Mouse (Mus musculus) liver, postnatal 0 days (tissue): ENCODE measurements around the gene Unc5b. TPM values are rescaled to one million over a fixed set of nuclear protein-coding genes. Genes with fewer than 3 reads are reported as not detected.

Experiments
- ATAC-seq: fragments of 200-750 bp; cut with Nextera tagmentation; 2 replicates; pipeline ENCODE4 v1.8.0; 2017; ENCODE audit warnings: mild to moderate bottlenecking, moderate library complexity
- DNase-seq: peaks from one replicate; pipeline ENCODE4 v3.0.0-alpha.2; 2016
- H3K27ac ChIP-seq: fragments of 300-500 bp; sonication (generic); 2 replicates; pipeline ENCODE4 v1.5.1; 2014; ENCODE audit warnings: antibody characterized with exemption, moderate library complexity, mild to moderate bottlenecking, low read depth
- H3K27me3 ChIP-seq: fragments of 300-500 bp; sonication (generic); 2 replicates; pipeline ENCODE4 v1.6.1; 2014; ENCODE audit warnings: low read length, control low read depth, mixed read lengths; ENCODE audit not compliant: insufficient read depth
- H3K36me3 ChIP-seq: fragments of 300-500 bp; sonication (generic); replicated peaks from 2 replicates; pipeline ENCODE4 v1.6.1; 2014; ENCODE audit warnings: mild to moderate bottlenecking, control low read depth, low read length, moderate library complexity, mixed read lengths; ENCODE audit not compliant: insufficient read depth
- H3K4me1 ChIP-seq: fragments of 300-500 bp; sonication (generic); 2 replicates; pipeline ENCODE4 v1.6.1; 2014; ENCODE audit warnings: antibody characterized with exemption, mild to moderate bottlenecking, control low read depth; ENCODE audit not compliant: insufficient read depth
- H3K4me2 ChIP-seq: fragments of 300-500 bp; sonication (generic); 2 replicates; pipeline ENCODE4 v1.6.1; 2014; ENCODE audit warnings: low read depth, mild to moderate bottlenecking, low read length, moderate library complexity, mixed read lengths
- H3K4me3 ChIP-seq: fragments of 300-500 bp; sonication (generic); 2 replicates; pipeline ENCODE4 v1.5.1; 2014; ENCODE audit warnings: low read depth, low read length
- H3K9ac ChIP-seq: fragments of 300-500 bp; sonication (generic); replicated peaks from 2 replicates; pipeline ENCODE4 v1.6.1; 2014; ENCODE audit warnings: mild to moderate bottlenecking, moderate library complexity
- H3K9me3 ChIP-seq: fragments of 300-500 bp; sonication (generic); 2 replicates; pipeline ENCODE4 v1.6.1; 2016; ENCODE audit warnings: mild to moderate bottlenecking, control low read depth, low read length, mixed read lengths
- CTCF ChIP-seq: sonication (generic); IDR thresholded peaks from 2 replicates; pipeline ENCODE4 v1.5.1; 2016; ENCODE audit warnings: antibody characterized with exemption, low read depth
- EP300 ChIP-seq: IDR thresholded peaks from 2 replicates; pipeline ENCODE4 v1.6.1; 2016; ENCODE audit warnings: antibody characterized with exemption, low read depth, mild to moderate bottlenecking
- WGBS: fragments of 180-500 bp; shearing (Covaris S2); extraction: QIAGEN DNeasy Blood & Tissue Kit; methylation state at CpG from one replicate; pipeline ENCODE4 v1.1.7; 2014; ENCODE audit not compliant: insufficient replicate concordance; 5-methylcytosine and 5-hydroxymethylcytosine counted together
- polyA plus RNA-seq: library from polyadenylated mRNA; unstranded; fragments of >200 nt; fragmentation: Nextera tagmentation; extraction: Ambion mirVana; gene quantifications from 2 replicates; pipeline ENCODE4 v1.2.1, GENCODE M21; 2015

Unc5b gene
- polyA plus RNA-seq, 1 experiment from 2014 or later, result 0.39 TPM

DNA sequence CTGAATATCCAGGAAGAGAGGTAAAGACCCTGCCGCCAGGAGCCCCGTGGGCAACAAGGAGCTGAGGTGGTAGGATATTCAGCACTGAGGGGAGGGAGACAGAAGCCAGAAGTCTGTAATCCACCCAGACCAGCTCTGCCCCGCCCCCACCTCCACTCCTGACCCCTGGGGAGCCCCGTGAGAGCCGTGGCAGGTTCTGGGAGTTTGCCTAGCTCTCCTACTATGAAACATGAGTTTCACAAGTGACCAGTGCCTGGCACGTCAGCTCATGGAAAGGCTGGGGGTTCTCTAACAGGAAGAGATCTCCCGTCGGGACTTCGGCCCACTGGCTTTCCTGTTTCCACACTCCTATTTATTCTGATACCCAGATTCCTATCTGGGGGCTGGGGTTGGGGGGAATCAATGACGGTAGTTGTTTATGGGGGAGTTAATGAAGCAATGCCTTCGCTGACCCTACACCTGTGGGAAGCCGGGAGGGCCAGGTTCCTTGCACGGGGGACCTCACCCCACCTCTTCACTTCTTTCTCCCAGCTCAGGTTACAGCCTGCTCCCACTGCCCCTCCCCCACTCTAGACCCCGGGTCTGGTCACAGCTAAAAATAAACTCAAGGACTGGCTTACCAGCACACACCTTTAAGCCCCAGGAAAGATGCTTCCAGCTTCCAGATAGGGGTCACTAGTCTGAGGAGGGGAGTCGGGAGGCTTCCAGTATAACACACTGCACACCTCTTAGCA, 19.4 kb downstream of the Unc5b start:
- Histone ChIP-seq H3K27me3 (peaks cover 20% of the 10 kb centered on the region), H3K9ac (no peak overlapping the region)

DNA sequence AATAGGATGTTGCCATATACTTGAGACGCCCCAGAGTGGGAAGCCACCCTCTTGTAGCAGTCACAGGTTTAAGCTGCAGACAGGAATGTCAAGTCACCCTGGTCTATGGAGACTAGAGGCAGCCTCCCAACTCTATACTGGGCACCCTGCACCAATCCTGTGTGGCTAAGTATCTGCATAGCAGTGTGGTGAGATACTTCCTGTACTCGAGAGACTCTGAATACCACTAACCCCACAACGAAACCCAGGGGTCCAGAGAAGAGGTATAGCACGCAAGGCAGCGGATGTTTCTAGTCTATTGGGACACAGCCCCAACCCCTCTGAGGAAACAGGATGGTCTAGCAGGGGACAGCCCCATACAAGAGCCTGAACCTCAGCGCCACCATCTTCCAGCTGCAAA, 22.9 kb downstream of the Unc5b start:
- Histone ChIP-seq H3K9me3 (no peaks in the 10 kb centered on the region), H3K27ac (no peak overlapping the region), H3K36me3 (no peaks in the 10 kb centered on the region), H3K4me1 (no peaks in the 10 kb centered on the region; the same call in 1 of the 2 replicates), H3K4me2 (no peak overlapping the region), H3K4me3 (no peak overlapping the region), H3K9ac (no peak overlapping the region), H3K27me3 (peaks cover 16% of the 10 kb centered on the region)
- TF ChIP-seq EP300 (no peak), CTCF (no peak)
- WGBS, result 20% methylated on average over 6 of the region's 6 CpGs
- DNase-seq (no peak), ATAC-seq (no peak)

More for the DNA sequence above, 19.4 kb downstream of the Unc5b start:
- H3K27ac ChIP-seq, result no peak overlapping the region
- 12% methylated on average over 15 of the region's 15 CpGs for WGBS
- TF ChIP-seq EP300 (no peak), CTCF (no peak)
- H3K36me3 ChIP-seq, result no peaks in the 10 kb centered on the region
- ATAC-seq, result no peak
- no peak overlapping the region for H3K4me2 ChIP-seq
- no peak for DNase-seq
- no peaks in the 10 kb centered on the region for H3K9me3 ChIP-seq
- H3K4me3 ChIP-seq, result no peak overlapping the region
- H3K4me1 ChIP-seq, result peaks cover 6% of the 10 kb centered on the region; the same call in 1 of the 2 replicates

DNA sequence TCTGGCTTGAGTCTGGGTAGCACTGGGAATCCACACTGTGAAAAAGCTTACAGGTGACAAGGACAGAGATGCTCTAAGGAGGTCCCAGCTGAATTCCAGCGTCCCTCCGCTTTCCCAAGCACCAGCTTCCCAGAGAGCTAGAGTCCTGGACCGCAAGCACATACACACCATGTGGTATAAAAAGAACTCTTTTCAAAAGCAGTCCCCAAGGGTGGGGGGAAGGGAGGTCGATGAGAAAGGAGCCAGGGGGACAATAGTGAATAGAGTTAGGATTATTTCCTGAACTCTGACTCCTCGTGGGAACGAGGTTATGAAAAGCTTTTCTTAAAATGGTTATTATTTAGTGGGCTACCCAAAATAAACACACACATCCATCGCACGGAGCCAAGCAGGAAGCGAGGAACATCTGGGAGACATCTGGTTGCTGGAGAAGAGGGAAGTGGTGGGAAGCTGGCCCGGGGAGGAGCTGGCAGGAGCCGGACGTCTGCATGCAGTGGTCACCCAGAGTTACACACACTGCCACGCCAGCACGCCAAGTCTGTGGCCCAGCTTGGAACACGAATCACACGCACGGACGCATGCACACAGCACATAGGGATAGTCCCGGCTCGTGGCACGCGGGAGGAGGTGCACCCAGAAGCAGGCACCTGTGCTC, 23.7 kb downstream of the Unc5b start:
- 20% methylated on average over 22 of the region's 22 CpGs for WGBS
- Histone ChIP-seq H3K27me3 (peaks cover 12% of the 10 kb centered on the region), H3K36me3 (no peaks in the 10 kb centered on the region), H3K4me1 (no peaks in the 10 kb centered on the region; the same call in 1 of the 2 replicates), H3K4me3 (no peak overlapping the region), H3K9ac (no peak overlapping the region), H3K27ac (no peak overlapping the region), H3K4me2 (no peak overlapping the region), H3K9me3 (no peaks in the 10 kb centered on the region)
- DNase-seq (no peak), ATAC-seq (no peak)
- TF ChIP-seq EP300 (no peak), CTCF (no peak)

DNA sequence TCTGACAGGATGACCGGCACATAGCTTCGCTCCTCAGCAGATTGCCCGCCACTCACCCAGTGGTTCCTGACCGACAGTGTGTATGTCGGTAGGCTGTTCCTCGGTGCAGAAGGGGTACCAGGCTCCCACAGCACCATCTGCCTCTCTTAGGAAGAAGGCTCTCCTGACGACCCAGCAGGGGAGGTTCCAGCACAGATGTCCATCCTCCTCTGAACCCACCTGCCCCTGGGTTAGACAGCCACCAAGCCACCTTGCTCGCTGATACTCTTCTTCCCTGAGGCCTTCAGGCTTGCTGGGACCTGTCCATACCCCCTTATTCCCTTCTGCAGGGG, 25.2 kb downstream of the Unc5b start:
- Histone ChIP-seq H3K4me1 (no peaks in the 10 kb centered on the region), H3K4me2 (no peak overlapping the region), H3K4me3 (no peak overlapping the region), H3K9ac (no peak overlapping the region), H3K27me3 (peaks cover 9% of the 10 kb centered on the region; the same call in 1 of the 2 replicates), H3K36me3 (no peaks in the 10 kb centered on the region), H3K27ac (no peak overlapping the region), H3K9me3 (no peaks in the 10 kb centered on the region)
- DNase-seq (no peak), ATAC-seq (no peak)
- TF ChIP-seq EP300, result no peak
- 62% methylated on average over 8 of the region's 8 CpGs for WGBS

DNA sequence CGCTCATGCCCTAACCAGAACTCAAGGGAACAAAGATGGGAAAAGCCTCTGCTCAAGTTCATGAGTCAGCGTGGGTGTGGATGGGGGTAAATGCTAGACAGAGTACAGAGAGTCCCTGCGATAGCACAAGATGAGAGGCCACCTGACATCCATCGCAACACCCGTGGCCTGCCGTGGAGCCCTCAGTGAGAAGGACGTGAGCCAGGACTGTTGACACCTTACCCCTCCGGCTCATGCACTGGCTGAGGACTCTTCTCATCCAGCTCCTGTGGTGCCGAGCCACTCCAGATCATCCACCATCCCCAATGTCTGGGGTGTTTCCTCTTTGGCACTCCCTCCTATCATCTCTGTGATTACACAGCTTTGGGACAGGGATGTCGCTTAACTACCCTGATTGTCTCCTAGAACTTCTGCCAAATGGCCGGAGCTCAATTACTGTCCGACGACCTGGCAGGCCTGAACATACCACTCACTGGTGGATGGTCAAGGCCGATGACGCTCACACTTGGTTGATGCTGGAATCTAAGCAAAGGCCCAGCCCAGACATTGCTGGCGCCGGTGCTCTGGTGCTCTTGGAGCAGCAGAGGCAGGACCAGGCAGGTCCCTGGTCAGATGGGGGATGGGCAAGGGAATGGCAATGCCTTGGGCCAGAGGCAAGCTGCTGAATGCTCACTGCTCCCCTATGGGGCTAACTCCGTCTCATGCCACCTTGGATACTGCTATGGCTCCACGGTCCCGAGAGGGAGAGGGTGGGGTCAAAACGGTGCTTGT, 25.8 kb downstream of the Unc5b start:
- WGBS, result 63% methylated on average over 21 of the region's 21 CpGs
- Histone ChIP-seq H3K4me2 (no peak overlapping the region), H3K27ac (no peak overlapping the region), H3K9ac (no peak overlapping the region), H3K9me3 (no peaks in the 10 kb centered on the region), H3K4me3 (no peak overlapping the region), H3K4me1 (no peaks in the 10 kb centered on the region), H3K36me3 (no peaks in the 10 kb centered on the region), H3K27me3 (peaks cover 13% of the 10 kb centered on the region; the same call in 1 of the 2 replicates)
- no peak for ATAC-seq
- no peak for TF ChIP-seq EP300
- TF ChIP-seq CTCF, result no peak
- DNase-seq, result no peak

DNA sequence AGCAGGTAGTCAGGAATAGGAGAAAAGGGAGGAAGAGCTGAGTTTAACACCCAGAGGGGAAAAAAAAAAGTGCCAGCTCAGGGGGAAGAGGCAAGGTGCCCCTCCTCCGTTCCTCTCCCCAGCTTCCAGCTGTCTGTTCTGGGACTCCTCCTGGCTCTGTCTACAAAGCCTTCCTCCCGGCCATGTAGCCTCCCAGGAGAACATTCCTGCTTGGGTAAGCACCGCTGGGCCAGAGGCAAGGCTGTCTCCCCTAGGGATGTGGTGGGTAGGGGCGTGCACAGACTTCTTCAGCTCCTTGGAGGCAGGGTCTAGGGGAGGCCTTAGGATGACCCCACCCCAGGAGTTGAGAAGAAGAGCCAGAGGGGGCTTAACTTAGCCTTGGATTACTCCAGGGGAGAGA, 26.5 kb downstream of the Unc5b start:
- Histone ChIP-seq H3K27me3 (peaks cover 14% of the 10 kb centered on the region; the same call in 1 of the 2 replicates), H3K9me3 (no peaks in the 10 kb centered on the region), H3K4me1 (no peaks in the 10 kb centered on the region), H3K9ac (no peak overlapping the region), H3K36me3 (no peaks in the 10 kb centered on the region), H3K27ac (no peak overlapping the region), H3K4me3 (no peak overlapping the region), H3K4me2 (no peak overlapping the region)
- no peak for DNase-seq
- no peak for TF ChIP-seq CTCF
- TF ChIP-seq EP300, result no peak
- WGBS, result 66% methylated on average over 4 of the region's 4 CpGs
- ATAC-seq, result no peak
